Mouse (Mus musculus): ENCODE results near the gene Doc2b. TPM values are rescaled to one million over a fixed set of nuclear protein-coding genes. Genes with fewer than 3 reads are reported as not detected.

Gene Doc2b
- polyA plus RNA-seq, 1 experiment from 2014 or later, result 0.62 TPM

GRCm38 (mm10) chr11:75796536-75797246, 842 bp upstream of the Doc2b start:
- H3K4me1 ChIP-seq (replicated peaks; ENCODE audit: control insufficient read depth, insufficient read depth, low read length), result peaks cover 4% of the 10 kb centered on the region; the same call in 1 of the 2 replicates
- no peaks in the 10 kb centered on the region for H3K36me3 ChIP-seq (ENCODE audit: control insufficient read depth, insufficient read depth, low read length)
- H3K27ac ChIP-seq (ENCODE audit: low read depth, low read length), result no peak overlapping the region
- ATAC-seq (ENCODE audit: low FRiP score) (no peak), DNase-seq (ENCODE audit: low spot score) (no peak)
- H3K9ac ChIP-seq (ENCODE audit: low read depth, low read length), result no peak overlapping the region
- 74% methylated on average over 13 of the region's 13 CpGs for WGBS
- H3K27me3 ChIP-seq (ENCODE audit: control insufficient read depth, insufficient read depth, low read length), result peaks cover 42% of the 10 kb centered on the region
- peak overlapping the region; percentile 70 for H3K4me2 ChIP-seq (replicated peaks; ENCODE audit: low read depth, low read length)
- H3K9me3 ChIP-seq (ENCODE audit: control insufficient read depth, low read length), result no peaks in the 10 kb centered on the region
- H3K4me3 ChIP-seq (ENCODE audit: low read depth, low read length), result no peak overlapping the region; the same call in 1 of the 2 replicates

GRCm38 (mm10) chr11:75795321-75795636, 570 bp downstream of the Doc2b start:
- no peaks in the 10 kb centered on the region for H3K9me3 ChIP-seq (ENCODE audit: control insufficient read depth, low read length)
- ATAC-seq (ENCODE audit: low FRiP score), result peak; percentile 10; the same call in 1 of the 2 replicates
- 5% methylated on average over 8 of the region's 42 CpGs for WGBS
- DNase-seq (ENCODE audit: low spot score), result peak; percentile 54
- H3K4me1 ChIP-seq (replicated peaks; ENCODE audit: control insufficient read depth, insufficient read depth, low read length), result peaks cover 4% of the 10 kb centered on the region; the same call in 1 of the 2 replicates
- peak overlapping the region; percentile 44 for H3K9ac ChIP-seq (ENCODE audit: low read depth, low read length)
- peak overlapping the region; percentile 38 for H3K4me3 ChIP-seq (ENCODE audit: low read depth, low read length)
- H3K27me3 ChIP-seq (ENCODE audit: control insufficient read depth, insufficient read depth, low read length), result peaks cover 42% of the 10 kb centered on the region
- no peaks in the 10 kb centered on the region for H3K36me3 ChIP-seq (ENCODE audit: control insufficient read depth, insufficient read depth, low read length)
- H3K4me2 ChIP-seq (replicated peaks; ENCODE audit: low read depth, low read length), result peak overlapping the region; percentile 70
- H3K27ac ChIP-seq (ENCODE audit: low read depth, low read length), result no peak overlapping the region

GRCm38 (mm10) chr11:75794602-75795320, 1.1 kb downstream of the Doc2b start:
- DNase-seq (ENCODE audit: low spot score) (no peak), ATAC-seq (ENCODE audit: low FRiP score) (no peak)
- Histone ChIP-seq H3K4me3 (ENCODE audit: low read depth, low read length) (peak overlapping the region; percentile 38), H3K9me3 (ENCODE audit: control insufficient read depth, low read length) (no peaks in the 10 kb centered on the region), H3K27ac (ENCODE audit: low read depth, low read length) (no peak overlapping the region), H3K4me1 (replicated peaks; ENCODE audit: control insufficient read depth, insufficient read depth, low read length) (peaks cover 4% of the 10 kb centered on the region; the same call in 1 of the 2 replicates), H3K27me3 (ENCODE audit: control insufficient read depth, insufficient read depth, low read length) (peaks cover 42% of the 10 kb centered on the region), H3K4me2 (replicated peaks; ENCODE audit: low read depth, low read length) (peak overlapping the region; percentile 70), H3K9ac (ENCODE audit: low read depth, low read length) (peak overlapping the region; percentile 44), H3K36me3 (ENCODE audit: control insufficient read depth, insufficient read depth, low read length) (no peaks in the 10 kb centered on the region)
- WGBS, result 7% methylated on average over 32 of the region's 45 CpGs

GRCm38 (mm10) chr11:75793351-75793750, 2.5 kb downstream of the Doc2b start:
- DNase-seq (ENCODE audit: low spot score) (no peak), ATAC-seq (ENCODE audit: low FRiP score) (no peak)
- H3K9ac ChIP-seq (ENCODE audit: low read depth, low read length), result no peak overlapping the region
- 72% methylated on average over 5 of the region's 5 CpGs for WGBS
- peaks cover 42% of the 10 kb centered on the region for H3K27me3 ChIP-seq (ENCODE audit: control insufficient read depth, insufficient read depth, low read length)
- H3K27ac ChIP-seq (ENCODE audit: low read depth, low read length), result no peak overlapping the region
- no peaks in the 10 kb centered on the region for H3K36me3 ChIP-seq (ENCODE audit: control insufficient read depth, insufficient read depth, low read length)
- peaks cover 4% of the 10 kb centered on the region; the same call in 1 of the 2 replicates for H3K4me1 ChIP-seq (replicated peaks; ENCODE audit: control insufficient read depth, insufficient read depth, low read length)
- H3K4me3 ChIP-seq (ENCODE audit: low read depth, low read length), result no peak overlapping the region
- H3K4me2 ChIP-seq (replicated peaks; ENCODE audit: low read depth, low read length), result no peak overlapping the region
- no peaks in the 10 kb centered on the region for H3K9me3 ChIP-seq (ENCODE audit: control insufficient read depth, low read length)

- H3K27ac ChIP-seq (ENCODE audit: low read depth, low read length), result no peak overlapping the region
- H3K36me3 ChIP-seq (ENCODE audit: control insufficient read depth, insufficient read depth, low read length), result no peaks in the 10 kb centered on the region
- no peak overlapping the region for H3K4me2 ChIP-seq (replicated peaks; ENCODE audit: low read depth, low read length)
- DNase-seq (ENCODE audit: low spot score), result no peak
- H3K9ac ChIP-seq (ENCODE audit: low read depth, low read length), result no peak overlapping the region
- H3K4me3 ChIP-seq (ENCODE audit: low read depth, low read length), result no peak overlapping the region
- peaks cover 4% of the 10 kb centered on the region; the same call in 1 of the 2 replicates for H3K4me1 ChIP-seq (replicated peaks; ENCODE audit: control insufficient read depth, insufficient read depth, low read length)
- H3K9me3 ChIP-seq (ENCODE audit: control insufficient read depth, low read length), result no peaks in the 10 kb centered on the region
- H3K27me3 ChIP-seq (ENCODE audit: control insufficient read depth, insufficient read depth, low read length), result peaks cover 41% of the 10 kb centered on the region
- 74% methylated on average over 5 of the region's 5 CpGs for WGBS
- no peak for ATAC-seq (ENCODE audit: low FRiP score)
Measured at GRCm38 (mm10) chr11:75792535-75792934, 3.3 kb downstream of the Doc2b start.

- Histone ChIP-seq H3K4me3 (ENCODE audit: low read depth, low read length) (no peak overlapping the region), H3K4me2 (replicated peaks; ENCODE audit: low read depth, low read length) (no peak overlapping the region), H3K4me1 (replicated peaks; ENCODE audit: control insufficient read depth, insufficient read depth, low read length) (no peaks in the 10 kb centered on the region), H3K27me3 (ENCODE audit: control insufficient read depth, insufficient read depth, low read length) (no peaks in the 10 kb centered on the region), H3K9me3 (ENCODE audit: control insufficient read depth, low read length) (no peaks in the 10 kb centered on the region), H3K9ac (ENCODE audit: low read depth, low read length) (no peak overlapping the region), H3K36me3 (ENCODE audit: control insufficient read depth, insufficient read depth, low read length) (no peaks in the 10 kb centered on the region), H3K27ac (ENCODE audit: low read depth, low read length) (no peak overlapping the region)
- 70% methylated on average over 8 of the region's 8 CpGs for whole genome bisulfite sequencing
- ATAC-seq (ENCODE audit: low FRiP score) (no peak), DNase-seq (ENCODE audit: low spot score) (no peak)
Measured at GRCm38 (mm10) chr11:75785897-75786296, 10.0 kb downstream of the Doc2b start.

GRCm38 (mm10) chr11:75783799-75784198, 12.1 kb downstream of the Doc2b start:
- Histone ChIP-seq H3K27me3 (ENCODE audit: control insufficient read depth, insufficient read depth, low read length) (no peaks in the 10 kb centered on the region), H3K9ac (ENCODE audit: low read depth, low read length) (no peak overlapping the region), H3K4me3 (ENCODE audit: low read depth, low read length) (no peak overlapping the region), H3K9me3 (ENCODE audit: control insufficient read depth, low read length) (no peaks in the 10 kb centered on the region), H3K36me3 (ENCODE audit: control insufficient read depth, insufficient read depth, low read length) (no peaks in the 10 kb centered on the region), H3K4me2 (replicated peaks; ENCODE audit: low read depth, low read length) (no peak overlapping the region), H3K4me1 (replicated peaks; ENCODE audit: control insufficient read depth, insufficient read depth, low read length) (no peaks in the 10 kb centered on the region), H3K27ac (ENCODE audit: low read depth, low read length) (no peak overlapping the region)
- 82% methylated on average over 5 of the region's 5 CpGs for WGBS
- ATAC-seq (ENCODE audit: low FRiP score), result no peak
- DNase-seq (ENCODE audit: low spot score), result no peak

GRCm38 (mm10) chr11:75781919-75782318, 13.9 kb downstream of the Doc2b start:
- DNase-seq (ENCODE audit: low spot score) (peak; percentile 81), ATAC-seq (ENCODE audit: low FRiP score) (no peak)
- Histone ChIP-seq H3K4me1 (replicated peaks; ENCODE audit: control insufficient read depth, insufficient read depth, low read length) (no peaks in the 10 kb centered on the region), H3K9me3 (ENCODE audit: control insufficient read depth, low read length) (no peaks in the 10 kb centered on the region), H3K9ac (ENCODE audit: low read depth, low read length) (no peak overlapping the region), H3K4me3 (ENCODE audit: low read depth, low read length) (no peak overlapping the region), H3K4me2 (replicated peaks; ENCODE audit: low read depth, low read length) (no peak overlapping the region), H3K36me3 (ENCODE audit: control insufficient read depth, insufficient read depth, low read length) (no peaks in the 10 kb centered on the region), H3K27me3 (ENCODE audit: control insufficient read depth, insufficient read depth, low read length) (no peaks in the 10 kb centered on the region), H3K27ac (ENCODE audit: low read depth, low read length) (no peak overlapping the region)
- 34% methylated on average over 6 of the region's 6 CpGs for WGBS

- Histone ChIP-seq H3K36me3 (ENCODE audit: control insufficient read depth, insufficient read depth, low read length) (no peaks in the 10 kb centered on the region), H3K27ac (ENCODE audit: low read depth, low read length) (no peak overlapping the region), H3K9me3 (ENCODE audit: control insufficient read depth, low read length) (no peaks in the 10 kb centered on the region), H3K4me2 (replicated peaks; ENCODE audit: low read depth, low read length) (no peak overlapping the region), H3K4me1 (replicated peaks; ENCODE audit: control insufficient read depth, insufficient read depth, low read length) (no peaks in the 10 kb centered on the region), H3K27me3 (ENCODE audit: control insufficient read depth, insufficient read depth, low read length) (no peaks in the 10 kb centered on the region), H3K9ac (ENCODE audit: low read depth, low read length) (no peak overlapping the region), H3K4me3 (ENCODE audit: low read depth, low read length) (no peak overlapping the region)
- WGBS, result 94% methylated on average over 1 of the region's 1 CpGs
- no peak for ATAC-seq (ENCODE audit: low FRiP score)
- DNase-seq (ENCODE audit: low spot score), result no peak
Measured at GRCm38 (mm10) chr11:75775919-75776318, 19.9 kb downstream of the Doc2b start.

Data from hindbrain, embryonic 11.5 days (tissue).